Mouse (Mus musculus): ENCODE results near the gene Zfp3.
"Not testable (repeated sequence)": the region's sequence is repeated elsewhere in the genome, so short reads cannot be mapped to it uniquely, and the experiment has no call there.

The Zfp3 gene

DNA sequence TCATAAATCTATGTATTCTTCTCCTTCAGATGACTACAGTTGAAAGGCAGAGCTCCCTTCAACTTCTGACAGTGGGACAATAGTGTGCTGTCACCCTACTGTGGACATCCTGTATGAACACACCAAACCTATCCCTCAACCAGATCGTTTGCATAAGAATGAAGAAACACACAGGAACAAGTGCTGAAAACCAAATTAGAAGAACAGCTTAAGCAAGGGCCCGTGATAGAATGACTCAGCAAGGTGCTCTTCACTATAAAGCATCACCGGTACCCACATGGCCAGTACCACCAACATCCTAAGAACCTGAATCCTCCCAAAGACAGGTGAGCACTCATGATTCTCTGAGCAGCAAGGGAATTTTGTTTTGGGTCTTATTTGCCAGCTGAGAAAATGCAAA, 3.6 kb upstream of the Zfp3 start:
- not testable (repeated sequence) for DNase-seq

DNA sequence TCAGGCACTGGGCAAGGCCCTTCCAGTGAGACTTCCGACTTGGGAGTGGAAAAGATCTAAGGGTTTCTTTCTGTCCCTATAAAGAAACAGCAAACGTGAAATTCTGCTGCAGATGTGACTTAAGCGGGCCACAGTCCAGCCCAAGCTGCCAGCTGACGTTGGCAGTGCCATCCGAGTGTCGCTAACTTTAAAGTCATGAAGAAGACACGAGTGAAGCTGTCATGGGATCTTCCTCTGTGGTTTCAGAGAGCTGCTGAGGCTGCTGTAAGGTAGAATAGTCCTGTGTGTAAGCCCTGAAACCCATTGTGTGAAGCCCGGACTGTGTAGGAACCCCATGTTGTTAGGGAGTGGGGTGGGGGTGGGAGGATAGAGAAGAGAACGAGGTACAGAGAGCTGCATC, 1.4 kb upstream of the Zfp3 start:
- DNase-seq, result no peak

DNA sequence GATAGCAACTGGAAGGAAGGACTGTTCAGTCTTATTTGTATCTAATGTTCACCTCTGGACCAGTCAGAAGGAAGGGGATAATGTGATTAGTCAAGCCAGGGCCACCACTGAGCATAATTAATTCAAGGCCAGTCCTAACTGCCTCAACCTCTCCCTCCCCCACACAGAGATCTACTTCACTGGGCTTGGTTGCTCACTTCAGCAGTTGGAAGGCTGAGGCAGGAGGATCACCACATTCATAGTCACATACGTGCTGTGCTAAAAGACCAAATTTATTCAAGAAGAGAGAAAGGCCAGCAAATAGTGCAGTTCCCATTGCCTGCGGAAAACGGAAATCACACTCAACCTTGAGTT, 450 bp upstream of the Zfp3 start:
- DNase-seq, result peak; percentile 36

DNA sequence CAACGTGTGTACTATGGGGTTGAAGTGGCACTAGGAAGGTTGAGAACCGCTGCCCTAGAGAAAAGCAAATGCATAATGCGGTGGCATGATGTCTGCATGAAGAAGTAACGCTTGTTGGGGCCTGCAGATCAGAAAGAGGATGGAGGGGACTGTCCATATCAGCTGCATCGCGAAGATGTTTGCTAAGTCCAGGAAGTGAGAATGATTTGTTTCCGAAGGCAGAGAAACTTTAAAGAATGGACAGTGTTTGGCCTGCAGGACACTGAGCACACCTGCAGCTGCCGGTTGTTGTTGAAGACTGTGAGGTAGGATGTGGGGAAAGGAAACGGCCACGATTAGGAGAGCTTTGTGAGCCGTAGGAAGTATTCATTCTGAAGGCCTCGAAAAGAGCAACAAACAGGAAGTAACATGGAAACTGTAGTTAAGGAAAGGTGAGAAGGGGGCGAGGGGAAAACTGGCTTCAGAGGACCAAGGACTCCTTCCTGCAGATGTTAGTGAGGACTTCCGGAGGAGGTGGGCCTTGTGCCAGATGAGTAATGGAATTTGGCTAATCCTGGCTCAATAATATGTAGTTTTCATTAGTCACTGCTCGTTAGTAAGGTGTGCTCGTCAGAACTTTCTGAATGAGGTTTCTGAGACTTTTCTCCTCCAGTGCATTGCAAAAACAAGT, 1.9 kb downstream of the Zfp3 start:
- peak; percentile 38 for DNase-seq

DNA sequence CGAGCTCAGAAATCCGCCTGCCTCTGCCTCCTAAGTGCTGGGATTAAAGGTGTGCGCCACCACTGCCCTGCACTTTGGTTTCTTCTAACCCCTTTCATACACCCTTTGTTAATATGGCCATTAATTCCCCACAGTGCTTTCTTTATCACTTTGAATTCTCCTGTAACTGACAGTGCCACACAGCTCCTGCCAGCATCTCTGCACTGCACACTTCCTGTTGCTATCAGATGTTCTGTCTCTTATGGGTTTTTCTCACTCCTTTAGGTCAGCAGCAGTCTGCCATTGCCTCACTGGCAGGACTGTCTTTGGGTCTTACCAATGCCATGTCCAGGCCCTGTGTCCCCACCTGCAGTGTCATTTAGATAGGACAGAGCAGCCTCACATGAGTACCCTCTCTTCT, 6.8 kb downstream of the Zfp3 start:
- no peak for DNase-seq

DNA sequence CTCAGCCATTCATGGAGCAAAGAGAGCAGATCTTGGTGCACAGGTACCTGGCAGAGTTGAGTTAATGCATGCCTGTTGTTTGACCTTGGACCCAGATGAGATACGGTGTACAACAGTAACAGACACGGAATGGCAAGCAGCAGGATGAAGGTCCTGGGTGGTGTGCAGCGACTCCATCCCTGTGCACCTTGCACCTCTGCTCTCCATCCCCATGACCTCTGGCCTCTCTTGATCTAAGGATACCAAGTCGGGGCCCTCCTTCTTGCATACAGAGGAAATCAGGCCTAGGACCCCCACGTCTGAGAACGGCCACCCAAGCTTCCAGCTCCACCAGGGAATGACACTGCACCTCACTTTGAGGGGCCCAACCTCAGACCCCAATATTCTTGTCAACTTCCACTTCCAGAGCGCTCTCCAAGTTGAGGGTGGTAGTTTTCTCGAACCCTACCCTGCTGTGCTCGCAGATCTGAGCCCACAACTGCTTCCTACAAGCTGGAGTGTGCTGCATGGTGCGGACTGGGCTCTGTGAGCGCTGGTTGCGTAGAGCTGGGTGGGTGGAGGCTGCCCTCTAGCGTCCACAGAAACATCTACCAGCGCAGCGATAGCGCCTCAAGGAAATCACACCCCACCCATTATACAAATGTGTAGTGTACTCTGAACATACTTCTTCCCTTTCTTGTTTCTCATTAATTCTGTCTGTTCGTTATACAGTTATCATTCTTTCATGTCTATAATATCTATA, 13.0 kb downstream of the Zfp3 start:
- peak; percentile 69 for DNase-seq

DNA sequence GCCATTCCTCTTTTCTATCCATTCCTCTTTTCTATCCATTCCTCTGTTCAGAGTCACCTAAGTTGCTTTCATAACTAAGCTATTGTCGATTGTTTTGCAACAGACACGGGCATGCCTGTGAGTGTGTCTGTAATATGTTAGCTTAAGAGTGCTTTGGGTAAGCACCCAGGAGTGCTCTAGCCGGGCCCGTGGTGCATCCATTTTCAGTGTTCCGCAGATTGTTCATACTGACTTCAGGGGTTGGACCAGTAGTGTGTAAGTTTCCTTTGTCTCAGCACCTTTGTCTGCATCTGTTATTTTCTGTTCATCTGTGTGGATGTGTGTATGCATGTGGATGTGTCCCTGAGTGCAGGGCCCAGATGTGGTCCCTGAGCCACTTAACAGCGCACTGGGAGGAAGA, 13.6 kb downstream of the Zfp3 start:
- DNase-seq, result no peak

DNA sequence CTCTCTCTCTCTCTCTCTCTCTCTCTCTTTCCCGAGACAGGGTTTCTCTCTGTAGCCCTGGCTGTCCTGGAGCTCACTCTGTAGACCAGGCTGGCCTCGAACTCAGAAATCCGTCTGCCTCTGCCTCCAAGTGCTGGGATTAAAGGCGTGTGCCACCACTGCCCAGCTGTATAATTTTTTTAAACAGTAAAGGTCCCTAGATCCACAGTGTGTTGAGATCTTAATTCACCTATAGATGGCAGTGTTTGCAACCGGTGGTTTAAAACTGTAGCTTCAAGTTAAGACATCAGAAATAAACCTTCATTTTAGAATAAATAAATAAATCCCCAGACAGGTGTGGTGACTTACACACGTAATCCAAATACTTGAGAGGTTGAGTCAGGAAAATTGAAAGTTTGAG, 14.0 kb downstream of the Zfp3 start:
- peak; percentile 46 for DNase-seq

DNA sequence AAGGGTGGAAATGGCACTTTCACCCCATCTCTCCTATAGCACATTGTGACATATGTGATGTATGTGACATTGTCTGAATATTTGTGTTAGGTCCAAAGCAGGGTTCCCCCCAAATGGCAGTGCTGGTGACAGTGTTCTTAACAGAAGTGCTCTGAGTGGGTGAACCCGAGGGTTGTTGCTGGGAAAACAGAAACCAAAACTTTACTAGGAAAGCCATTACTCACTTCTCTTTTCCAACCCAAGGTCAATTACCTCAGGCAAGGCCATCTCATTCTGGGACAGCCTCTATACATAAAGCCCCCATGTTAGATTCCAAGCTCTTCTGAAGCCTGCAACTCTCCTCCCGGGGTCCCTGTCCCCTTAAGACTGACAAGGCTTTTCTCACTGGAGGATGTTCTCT, 21.9 kb downstream of the Zfp3 start:
- no peak for DNase-seq

DNA sequence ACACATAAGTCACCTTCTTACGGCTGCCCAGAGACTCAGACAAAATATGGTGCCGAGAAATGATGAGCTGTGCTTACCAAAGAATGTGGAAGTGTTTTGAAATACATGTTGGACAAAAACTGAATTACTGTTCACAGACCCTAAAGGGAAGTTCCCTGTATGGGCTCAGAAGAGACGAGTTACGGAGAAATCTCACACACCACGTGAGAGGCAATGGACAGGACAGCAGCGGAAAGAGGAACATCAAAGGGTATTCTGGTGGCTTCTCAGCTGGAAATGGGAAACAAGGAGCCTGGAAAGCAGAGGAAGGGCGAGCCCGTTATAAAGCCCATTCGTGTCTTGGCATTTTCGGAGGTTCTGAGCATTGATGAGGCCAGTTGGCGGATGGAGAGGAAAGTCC, 23.0 kb downstream of the Zfp3 start:
- no peak for DNase-seq

DNA sequence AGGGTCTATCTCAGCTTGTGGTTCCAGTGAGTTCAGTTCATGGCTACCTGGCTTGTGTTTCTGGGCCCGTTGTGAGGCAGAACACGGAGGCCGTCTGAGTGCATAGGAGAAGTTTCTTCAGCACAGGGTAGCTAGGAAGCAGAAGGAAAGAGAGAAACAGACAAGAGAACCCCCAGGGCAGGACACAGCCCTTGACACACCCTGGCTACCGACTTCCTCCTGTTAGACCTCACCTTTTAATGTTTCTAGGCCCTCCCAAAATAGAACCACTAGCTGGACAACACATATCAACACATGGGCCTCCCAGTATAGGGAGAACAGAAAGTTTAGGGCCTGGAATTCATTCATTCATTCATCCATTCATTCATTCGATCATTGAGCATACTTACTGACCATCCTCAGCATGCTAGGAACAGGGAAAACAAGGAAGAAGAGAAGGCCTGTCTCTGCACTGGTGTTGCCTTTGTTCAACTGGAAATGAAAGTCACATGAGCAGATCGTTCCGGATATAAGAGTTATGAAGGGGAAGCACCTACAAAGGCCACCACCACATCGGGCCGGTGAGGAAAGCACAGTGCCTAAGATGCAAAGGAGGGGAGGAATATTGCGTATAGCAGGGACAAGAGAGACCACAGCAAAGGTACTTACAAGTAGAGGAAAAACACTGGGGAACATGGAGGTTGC, 25.1 kb downstream of the Zfp3 start:
- no peak for DNase-seq

DNA sequence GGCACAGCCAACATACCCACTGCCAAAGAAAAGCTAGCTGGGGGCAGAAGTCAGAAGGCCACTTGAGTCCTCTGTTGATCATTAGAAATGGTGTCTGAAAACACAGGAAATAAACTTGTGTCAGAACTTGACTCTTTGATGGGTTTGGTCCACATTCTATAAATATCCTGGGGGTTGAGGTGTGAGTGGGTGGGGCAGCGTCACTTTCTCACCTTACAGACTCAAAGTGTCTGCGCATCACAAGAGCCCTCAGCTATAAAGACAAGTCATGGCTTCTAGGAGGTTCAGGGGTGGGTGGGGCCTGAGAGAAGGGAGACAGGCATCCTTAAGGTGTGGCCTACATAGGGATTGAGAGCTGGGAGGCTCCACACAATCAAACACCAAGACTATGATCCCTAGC, 26.4 kb downstream of the Zfp3 start:
- DNase-seq, result no peak

DNA sequence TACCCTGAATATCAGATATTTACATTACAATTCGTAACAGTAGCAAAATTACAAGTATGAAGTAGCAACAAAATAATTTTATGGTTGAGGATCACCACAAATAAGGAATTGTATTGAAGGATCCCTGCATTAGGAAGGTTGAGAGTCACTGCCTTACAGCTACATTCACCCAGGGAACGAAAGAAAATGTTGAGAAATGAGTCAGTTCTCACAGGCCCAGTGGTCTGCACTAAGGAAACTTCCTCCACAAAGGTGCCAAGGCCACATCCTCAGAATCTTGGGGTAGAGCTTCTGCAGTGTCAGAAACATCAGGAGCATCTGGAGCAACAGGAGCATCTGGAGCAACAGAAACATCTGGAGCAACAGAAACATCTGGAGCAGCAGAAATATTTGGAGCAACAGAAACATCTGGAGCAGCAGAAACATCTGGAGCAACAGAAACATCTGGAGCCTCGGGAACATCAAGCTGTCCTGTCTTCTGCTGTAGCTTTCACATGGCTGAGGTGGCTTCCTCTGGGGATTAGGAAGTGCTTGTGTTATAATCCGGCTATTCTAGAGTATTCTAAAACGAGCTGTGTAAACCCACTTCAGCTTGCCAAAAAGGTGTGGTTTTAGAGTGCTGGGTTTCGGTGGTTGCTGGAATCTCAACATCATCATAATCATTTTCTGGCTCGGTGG, 27.0 kb downstream of the Zfp3 start:
- DNase-seq, result no peak

DNA sequence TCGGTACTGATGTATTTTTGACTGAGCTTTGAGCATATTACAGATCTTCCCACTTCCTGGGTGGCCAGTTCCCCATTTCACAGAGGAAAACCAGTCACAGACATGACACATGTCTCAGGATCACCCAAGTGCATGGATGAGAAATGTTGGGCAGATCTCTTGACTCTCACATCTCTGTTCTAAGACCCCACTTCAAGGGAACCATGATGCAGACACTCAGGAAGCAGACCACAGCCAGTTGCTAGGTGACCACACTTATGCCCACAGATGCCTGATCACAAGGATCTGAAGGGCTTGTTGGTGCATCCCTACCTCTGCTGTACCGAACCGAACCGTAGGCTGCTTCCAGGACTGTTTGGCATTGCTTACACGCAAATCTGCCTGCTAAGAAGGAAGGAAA, 27.7 kb downstream of the Zfp3 start:
- DNase-seq, result no peak

DNA sequence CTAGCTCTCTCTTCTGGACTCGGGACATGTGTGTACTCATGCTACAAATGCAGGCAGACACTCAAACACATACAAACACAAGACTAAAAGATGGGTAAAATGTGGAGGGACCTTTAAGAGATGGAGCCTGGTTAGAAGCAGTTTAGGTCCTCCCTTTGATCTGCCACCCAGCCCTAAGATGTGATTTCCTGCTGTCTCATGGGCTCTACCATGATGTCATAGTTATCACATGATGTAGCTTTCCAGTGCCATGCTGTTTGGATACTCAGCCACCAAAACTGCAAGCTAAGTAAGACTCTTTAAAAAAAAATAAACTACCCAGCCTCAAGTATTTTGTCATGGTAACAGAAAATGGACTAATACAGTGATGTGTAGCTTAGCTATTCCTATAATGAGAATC, 28.4 kb downstream of the Zfp3 start:
- DNase-seq, result no peak

DNA sequence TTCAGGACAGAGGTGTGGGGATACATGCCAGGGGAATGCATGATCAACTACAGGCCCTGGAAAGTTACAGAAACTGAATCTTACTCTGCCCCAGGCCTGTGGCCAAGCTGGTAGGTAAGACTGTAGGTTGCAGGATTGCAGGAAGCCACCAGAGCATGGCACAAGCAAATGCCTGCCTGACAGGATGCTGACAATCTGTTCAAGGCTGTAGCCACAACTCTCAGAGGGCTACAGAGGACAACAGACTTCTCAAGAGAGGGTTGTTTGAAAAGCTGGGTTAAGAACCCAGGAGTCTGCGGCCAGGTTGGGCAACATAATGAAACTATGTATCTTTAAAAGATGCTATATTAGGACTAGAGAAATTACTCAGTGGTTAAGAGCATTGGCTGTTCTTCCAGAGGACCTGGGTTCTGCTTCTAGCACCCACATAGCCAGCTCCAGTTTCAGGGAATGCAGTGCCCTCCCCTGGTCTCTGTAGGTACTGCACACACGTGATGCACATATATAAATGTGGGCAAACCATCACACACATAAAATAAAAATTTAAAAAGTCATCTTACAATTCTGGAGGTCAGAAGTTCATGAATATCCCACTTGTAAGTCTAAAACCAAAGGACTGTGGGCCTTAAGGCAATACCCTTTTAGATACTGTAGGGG, 38.3 kb downstream of the Zfp3 start:
- DNase-seq, result no peak

DNA sequence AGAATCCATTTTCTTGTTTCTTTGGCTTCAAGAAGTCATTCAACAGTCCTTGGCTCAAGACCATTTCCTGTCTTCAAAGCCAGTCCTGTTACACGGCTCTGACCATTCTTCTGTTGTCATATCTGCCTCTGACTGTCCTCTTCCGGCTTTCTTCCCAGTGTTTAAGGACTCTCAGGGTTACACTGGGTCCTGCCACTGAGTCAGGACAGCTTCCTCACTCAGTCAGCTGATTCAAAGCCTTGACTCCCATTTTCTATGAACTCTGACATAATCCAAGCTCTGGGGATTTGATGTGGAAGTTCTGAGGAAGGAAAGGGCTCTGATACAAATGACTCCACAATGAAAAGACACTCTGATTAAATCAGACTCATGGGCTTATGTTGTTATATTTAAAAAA, 38.9 kb downstream of the Zfp3 start:
- DNase-seq, result no peak

DNA sequence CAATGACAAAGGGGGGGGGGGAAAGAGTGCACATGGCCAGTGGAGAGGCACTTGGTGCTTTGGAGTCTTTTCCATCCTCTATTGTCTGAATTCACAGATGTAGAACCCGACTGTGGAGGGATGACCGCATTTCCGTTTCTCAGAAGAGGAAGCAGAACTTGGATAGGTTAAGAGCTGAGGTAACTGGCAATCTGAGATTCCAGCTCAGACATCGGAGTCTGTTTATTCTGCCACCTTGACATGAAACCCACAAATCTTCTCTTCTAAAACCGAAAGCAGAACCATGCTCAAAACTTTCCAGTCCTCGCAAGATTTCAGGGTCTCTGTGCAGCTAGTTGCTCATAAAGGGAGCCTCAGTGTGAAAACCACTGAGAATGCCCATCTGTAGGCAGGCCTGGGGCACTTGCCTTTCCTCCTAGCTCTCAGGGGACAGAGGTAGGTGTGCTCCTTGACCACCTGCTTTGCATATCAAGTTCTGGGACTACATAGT, 39.7 kb downstream of the Zfp3 start:
- DNase-seq, result no peak

DNA sequence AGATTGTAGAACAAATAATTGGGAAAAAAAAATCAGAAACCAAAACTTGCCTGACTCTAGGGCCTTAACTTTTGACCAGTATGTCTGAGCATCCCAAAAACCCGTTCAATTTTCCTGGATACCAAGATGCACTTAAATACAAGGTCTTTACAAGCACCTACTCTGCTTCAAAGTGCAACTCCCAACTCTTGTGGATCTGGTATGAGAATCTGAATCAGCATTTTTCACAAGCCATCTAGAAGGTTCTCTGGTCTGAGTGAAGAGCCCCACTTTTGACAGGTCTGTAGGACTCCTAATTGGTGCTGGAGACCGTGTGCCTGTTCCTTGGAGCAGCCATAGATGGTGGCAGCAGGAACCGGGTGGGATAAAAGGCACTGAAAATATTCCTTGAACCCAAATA, 40.4 kb downstream of the Zfp3 start:
- DNase-seq, result no peak

DNA sequence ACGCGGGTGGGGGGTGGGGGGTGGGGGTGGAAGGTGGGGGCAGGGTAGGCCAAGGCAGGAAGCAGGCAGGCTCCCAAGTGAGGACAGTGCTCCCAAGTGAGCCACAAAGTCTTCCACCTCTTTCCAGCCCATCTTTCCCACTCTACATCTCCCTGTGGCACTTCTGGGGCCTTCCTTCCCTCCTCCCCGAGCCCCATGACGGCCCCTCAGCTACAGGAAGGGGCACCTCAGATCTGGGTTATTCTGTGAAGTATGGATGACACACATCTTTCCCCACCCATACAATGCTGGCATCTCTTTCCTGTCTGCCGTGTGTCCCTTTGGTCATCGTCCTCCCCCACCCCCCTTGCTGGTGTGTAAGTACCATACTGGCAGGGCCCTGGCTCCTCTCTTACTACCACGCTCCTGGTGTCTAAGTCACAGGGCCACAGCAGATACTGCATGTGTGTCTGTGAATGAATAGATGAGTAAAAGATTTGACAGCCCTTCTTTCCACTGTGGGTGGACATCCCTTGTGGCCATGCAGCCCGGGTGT, 41.7 kb downstream of the Zfp3 start:
- DNase-seq, result no peak

DNA sequence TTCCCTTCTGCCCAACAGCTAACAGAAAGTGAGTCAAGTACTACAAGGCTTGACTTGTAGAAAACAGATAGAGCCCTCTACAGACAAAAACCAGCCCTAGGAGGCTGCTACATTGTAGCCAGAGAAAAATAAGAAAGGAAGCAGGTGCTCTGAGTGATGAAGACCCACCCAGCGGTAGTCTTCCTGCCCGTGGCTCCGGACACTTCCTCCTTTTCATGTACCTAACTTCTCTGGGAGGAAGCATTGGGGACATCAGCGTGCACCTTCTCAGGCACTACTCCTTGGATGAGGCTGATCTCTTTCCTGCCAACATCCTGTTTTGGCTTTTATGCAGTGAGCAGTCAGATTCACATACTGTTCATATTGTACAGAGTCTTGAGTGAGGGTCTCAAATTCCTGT, 42.7 kb downstream of the Zfp3 start:
- no peak for DNase-seq

DNA sequence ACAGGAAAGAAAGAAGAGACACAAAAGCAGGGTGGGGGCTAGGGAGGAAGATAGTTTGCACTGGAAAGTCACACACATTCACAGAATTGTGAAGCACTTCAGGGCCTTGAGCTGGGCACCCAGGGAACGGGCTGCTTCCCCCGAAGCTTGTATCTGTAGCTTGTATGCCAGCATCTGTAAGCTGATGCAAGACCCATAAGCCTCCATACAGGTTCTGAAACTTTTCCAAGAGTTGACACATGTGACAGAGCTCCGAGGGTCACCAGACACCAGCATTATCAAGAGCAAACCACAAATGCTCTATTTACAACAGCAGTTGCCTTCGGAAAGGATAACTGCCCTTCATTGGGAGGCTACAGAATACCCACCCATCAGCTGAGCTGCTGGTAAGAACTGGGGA, 43.6 kb downstream of the Zfp3 start:
- no peak for DNase-seq

DNA sequence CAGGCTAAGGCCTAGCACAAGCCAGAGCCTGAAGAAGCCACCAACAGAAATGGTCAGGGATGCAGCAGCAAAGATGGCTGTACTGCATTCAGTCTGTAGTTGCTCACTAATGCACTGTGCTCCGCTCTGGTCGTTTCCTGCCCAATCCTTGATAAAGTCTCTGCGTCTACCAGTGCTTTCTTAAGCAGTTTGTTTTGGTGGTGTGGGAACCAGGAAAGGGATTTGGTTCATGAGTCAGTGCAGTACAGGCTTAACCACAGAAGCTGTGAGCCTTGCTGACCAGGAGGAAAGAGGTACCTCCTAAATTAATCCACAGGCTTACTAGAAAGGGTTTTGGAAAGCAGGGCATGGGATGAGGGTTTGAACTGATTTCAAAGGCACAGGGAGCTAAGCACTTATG, 44.1 kb downstream of the Zfp3 start:
- no peak for DNase-seq

Measured in kidney, adult 9 months (tissue).